Mouse (Mus musculus) cerebellum, postnatal 36 days (tissue): ENCODE results near the gene Dock3.

Source experiments
- DNase-seq, 2 experiments: peaks; one replicate each; pipeline ENCODE4 v3.0.0; 2021 to 2022; ENCODE audit warnings: mixed read lengths in 2 of 2

The Dock3 gene

GRCm38 (mm10) chr9:107009841-107010240 lies 221.9 kb downstream of the Dock3 start:
- DNase-seq = no peak

GRCm38 (mm10) chr9:107003187-107003586 lies 228.5 kb downstream of the Dock3 start:
- DNase-seq = no peak

GRCm38 (mm10) chr9:106970742-106971141 lies 261.0 kb downstream of the Dock3 start:
- peak; percentile 10 to 49 for DNase-seq

GRCm38 (mm10) chr9:106958452-106958851 lies 273.3 kb downstream of the Dock3 start:
- no peak for DNase-seq

- DNase-seq = no peak
Observed at GRCm38 (mm10) chr9:106955486-106955885, 276.2 kb downstream of the Dock3 start.

GRCm38 (mm10) chr9:106934998-106935397 lies 296.7 kb downstream of the Dock3 start:
- no peak for DNase-seq

GRCm38 (mm10) chr9:106914878-106915277 lies 316.8 kb downstream of the Dock3 start:
- no peak for DNase-seq

- DNase-seq = no peak
Observed at GRCm38 (mm10) chr9:106913759-106914158, 317.9 kb downstream of the Dock3 start.

- no peak for DNase-seq
Observed at GRCm38 (mm10) chr9:106911624-106912023, 320.1 kb downstream of the Dock3 start.

GRCm38 (mm10) chr9:106908715-106909114 lies 323.0 kb downstream of the Dock3 start:
- DNase-seq = no peak

- DNase-seq = no peak
Observed at GRCm38 (mm10) chr9:106908174-106908573, 323.5 kb downstream of the Dock3 start.

- DNase-seq = no peak
Observed at GRCm38 (mm10) chr9:106906597-106906996, 325.1 kb downstream of the Dock3 start.

- DNase-seq = no peak
Observed at GRCm38 (mm10) chr9:106903791-106904134, 327.9 kb downstream of the Dock3 start.

GRCm38 (mm10) chr9:106903099-106903790 lies 328.5 kb downstream of the Dock3 start:
- DNase-seq = no peak

- DNase-seq = no peak
Observed at GRCm38 (mm10) chr9:106901596-106901995, 330.1 kb downstream of the Dock3 start.

GRCm38 (mm10) chr9:106898901-106899300 lies 332.8 kb downstream of the Dock3 start:
- no peak for DNase-seq

GRCm38 (mm10) chr9:106893327-106893726 lies 338.4 kb downstream of the Dock3 start:
- DNase-seq = no peak

GRCm38 (mm10) chr9:106892552-106892875 lies 339.2 kb downstream of the Dock3 start:
- no peak for DNase-seq

GRCm38 (mm10) chr9:106891829-106892551 lies 339.7 kb downstream of the Dock3 start, which contains the start of gene Manf:
Manf (minus strand) TSS chr9:106891979.
- DNase-seq = peak; percentile 96

GRCm38 (mm10) chr9:106891341-106891741 lies 340.4 kb downstream of the Dock3 start:
- no peak for DNase-seq

GRCm38 (mm10) chr9:106890496-106891240 lies 341.0 kb downstream of the Dock3 start:
- DNase-seq = no peak

GRCm38 (mm10) chr9:106889321-106889720 lies 342.4 kb downstream of the Dock3 start:
- no peak for DNase-seq

- no peak for DNase-seq
Observed at GRCm38 (mm10) chr9:106888346-106888745, 343.4 kb downstream of the Dock3 start.
